Mouse (Mus musculus) cerebellum, adult 8-10 months (tissue): ENCODE results near the gene Cdh3.

Source experiments
- DNase-seq: peaks from one replicate; pipeline ENCODE4 v3.0.0; 2022

Cdh3 gene

DNA sequence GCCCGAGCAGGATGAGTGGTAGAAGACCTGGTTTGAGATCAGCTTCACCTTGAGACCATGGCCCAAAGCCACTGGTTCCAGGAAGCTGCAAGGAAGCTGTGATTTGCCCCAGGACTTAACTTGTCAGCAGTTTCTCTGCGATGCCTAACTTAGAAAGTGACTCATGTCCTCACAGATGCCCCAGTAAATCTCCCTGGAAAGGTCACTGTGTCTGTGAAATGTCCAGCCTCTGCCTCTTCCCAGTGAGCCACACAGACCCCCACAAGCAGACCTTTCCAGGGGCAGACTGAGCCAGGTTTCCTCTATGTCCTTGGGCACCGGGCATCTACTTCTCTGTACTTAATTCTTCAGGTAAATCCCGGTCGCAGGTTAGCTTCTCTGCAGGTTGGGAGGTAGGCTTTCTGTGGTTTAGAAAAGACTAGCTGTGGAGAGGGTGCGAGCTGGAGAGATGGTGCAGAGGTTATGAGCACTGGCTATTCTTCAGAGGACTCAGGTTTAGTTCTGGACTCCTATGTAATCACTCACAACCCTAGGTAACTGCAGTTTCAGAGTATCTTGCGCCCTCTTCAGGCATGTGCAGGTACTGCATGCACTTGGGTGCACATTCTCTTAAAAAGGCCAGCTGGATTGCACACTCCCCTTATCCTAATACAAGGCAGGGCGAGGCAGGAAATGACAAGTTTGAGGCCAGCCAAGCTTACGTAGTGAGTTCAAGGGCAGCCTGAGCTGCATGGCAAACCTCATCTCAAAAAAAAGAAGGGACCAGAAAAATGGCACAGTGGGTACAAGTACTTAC lies 16.7 kb downstream of the Cdh3 start:
- no peak for DNase-seq

DNA sequence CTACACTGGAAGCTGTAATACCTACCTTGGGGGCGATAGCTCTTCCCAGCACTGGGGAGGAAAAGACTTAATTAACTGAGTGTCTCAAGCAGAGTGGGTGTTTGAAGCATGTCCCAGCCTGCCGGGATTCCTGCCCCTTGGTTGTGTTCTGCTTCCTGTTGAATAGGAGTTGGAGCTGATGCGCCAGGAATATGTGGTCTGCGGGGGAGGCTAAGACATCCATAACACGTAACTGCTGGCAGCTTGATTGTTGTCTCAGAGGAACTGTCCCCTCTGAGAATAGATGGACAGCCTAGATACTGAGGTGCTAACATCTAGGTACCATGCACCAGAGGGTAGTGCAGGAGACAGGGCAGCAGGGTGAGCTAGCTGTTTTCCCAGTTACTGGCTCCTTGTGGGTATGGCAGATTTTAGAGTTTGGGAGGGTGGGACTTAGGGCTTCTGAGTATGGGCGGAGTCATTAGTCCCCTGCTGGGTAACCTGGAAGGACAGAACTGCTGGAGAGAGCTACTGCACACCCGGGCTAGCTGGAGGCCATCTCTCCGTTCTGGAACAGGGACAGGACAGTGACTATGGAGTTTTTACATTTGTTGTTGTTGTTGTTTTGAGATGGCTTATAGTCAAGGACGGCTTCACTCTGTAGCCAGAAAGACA lies 18.0 kb downstream of the Cdh3 start:
- DNase-seq, result no peak

DNA sequence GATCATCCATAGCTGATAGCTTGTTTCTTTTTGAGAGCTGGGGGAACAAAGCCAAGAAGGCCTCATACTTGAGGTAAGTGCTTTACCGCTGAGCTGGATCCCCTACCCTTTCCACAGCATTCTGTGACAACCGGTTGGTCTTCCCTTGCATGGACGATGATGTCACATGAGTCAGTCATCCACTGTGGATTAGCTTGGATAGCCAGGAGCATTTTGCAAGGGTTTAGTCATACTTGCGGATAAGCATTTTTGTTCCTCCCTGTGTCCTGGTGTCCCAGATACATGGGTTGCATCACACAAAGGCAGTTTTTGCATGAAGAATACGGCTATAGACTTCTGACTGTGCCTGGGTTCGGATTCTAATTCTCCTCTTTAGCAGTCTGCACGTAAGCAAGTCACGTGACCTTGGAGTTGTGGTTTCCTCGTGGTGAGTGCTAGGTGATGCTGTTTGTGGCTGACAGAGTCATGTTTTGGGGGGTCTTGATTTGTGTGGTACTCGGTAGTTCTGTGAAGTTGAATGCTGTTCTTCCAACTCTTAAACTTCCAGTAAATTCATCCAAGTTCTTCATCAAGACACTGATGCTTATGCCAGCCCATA lies 19.3 kb downstream of the Cdh3 start:
- no peak for DNase-seq

GRCm38 (mm10) chr8:106530566-106530965 lies 19.9 kb downstream of the Cdh3 start:
- DNase-seq, result no peak

DNA sequence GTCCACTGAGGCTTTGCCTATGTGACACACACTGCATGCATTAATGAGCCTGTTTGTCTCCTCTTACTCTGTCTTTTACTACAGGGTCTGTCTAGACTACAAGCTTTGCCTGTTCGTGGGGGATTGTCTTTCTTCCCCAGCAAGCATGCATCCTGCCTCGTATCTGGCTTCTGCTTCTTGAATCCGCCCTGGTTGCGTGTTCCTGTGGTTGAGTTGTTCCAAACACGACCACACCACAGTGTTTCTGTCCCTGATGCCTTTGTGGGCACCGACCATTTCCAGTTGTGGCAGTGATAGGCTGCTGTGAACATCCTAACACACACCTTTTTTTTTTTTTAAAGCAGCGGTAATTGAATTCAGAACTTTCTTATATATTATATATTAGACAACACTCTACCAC lies 23.0 kb downstream of the Cdh3 start:
- no peak for DNase-seq

DNA sequence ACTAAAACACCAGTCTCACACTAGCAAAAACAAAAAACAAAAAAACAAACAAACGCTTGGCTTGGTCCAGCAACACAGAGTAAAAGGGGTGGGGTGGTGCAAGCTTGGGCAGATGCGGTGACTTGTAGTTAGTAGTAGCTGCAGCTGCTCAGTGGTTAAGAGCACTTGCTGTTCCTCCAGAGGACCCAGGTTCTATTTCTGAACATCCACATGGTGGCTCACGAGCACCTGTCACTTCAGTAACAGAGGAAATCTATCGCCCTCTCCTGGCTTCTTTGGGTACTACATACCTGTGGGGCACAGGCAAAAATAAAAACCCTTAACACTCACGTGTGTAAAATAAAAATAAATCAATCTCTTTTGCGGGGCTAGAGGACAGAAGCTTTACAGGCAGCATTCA lies 23.8 kb downstream of the Cdh3 start:
- DNase-seq, result peak; percentile 24

GRCm38 (mm10) chr8:106535448-106535847 lies 24.8 kb downstream of the Cdh3 start:
- no peak for DNase-seq

- DNase-seq, result no peak
These were observed 28.5 kb downstream of the Cdh3 start for GRCm38 (mm10) chr8:106539193-106539592.

DNA sequence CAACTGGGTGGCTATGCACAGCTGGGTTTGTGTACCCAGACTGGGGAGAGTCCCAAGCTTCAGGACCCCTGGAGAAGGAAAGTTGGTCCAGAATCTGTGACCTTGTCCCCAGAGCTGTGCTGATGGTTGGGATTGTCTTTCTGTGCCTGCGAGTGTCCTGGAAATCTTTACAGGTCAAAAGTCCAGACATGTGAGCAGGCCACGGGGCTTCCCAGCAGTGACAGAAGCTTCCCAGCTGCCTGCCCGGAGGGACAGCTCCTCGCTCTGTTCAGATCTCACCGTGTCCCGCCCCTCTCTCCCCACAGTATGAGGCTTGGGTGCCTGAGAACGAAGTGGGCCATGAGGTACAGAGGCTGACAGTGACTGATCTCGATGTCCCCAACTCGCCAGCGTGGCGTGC lies 30.3 kb downstream of the Cdh3 start:
- no peak for DNase-seq

DNA sequence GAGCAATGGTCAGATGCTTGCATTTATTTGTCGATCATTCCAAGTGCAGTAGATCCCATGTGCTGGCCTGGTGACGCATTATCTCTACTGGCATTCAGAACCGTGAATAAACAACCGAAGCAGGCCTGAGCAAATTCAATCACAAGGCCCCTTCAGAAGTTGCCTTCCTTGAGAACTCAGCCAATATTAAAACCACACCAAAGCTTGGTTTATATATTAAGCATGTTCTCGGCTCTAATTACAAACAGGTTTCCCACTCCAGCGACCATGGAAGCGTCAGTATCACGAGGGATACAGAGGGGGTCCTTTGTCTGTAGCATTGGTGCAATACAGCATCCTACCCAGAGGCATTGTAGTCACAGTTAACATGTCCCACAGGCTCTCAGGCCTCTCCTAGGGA lies 32.4 kb downstream of the Cdh3 start:
- no peak for DNase-seq

DNA sequence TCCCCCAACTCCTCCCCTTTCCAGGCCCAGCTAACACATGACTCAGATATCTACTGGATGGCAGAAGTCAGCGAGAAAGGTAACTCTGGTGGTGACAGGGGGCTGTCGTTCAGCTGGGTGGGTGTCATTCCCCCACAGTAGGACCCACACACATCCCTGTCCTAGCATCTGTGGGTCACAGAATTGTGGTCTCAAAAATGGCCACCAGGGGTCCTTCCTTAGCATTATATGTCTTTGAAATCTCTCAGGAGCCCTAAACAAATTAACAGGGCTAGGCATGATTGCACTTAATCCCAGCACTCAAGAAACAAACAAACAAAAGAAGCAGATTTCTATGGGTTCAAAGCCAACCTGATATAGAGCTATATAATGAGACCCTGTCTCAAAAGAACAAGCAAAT lies 34.5 kb downstream of the Cdh3 start:
- DNase-seq, result no peak

DNA sequence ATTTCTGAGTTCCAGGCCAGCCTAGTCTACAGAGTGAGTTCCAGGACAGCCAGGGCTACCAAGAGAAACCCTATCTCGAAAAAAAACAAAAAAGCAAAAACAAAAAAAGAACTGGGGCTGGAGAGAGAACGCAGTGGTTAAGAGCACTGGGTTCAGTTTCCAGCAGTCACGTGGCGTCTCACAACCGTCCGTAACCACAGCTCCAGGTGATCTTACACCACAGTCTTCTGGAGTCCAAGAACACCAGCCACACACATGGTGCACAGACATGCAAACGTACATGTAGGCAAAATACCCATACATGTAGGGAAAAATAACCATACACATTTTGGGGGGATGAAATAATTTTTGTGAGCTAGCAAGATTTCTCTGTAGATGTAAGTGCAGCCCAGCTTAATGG lies 36.1 kb downstream of the Cdh3 start:
- DNase-seq, result no peak

- DNase-seq, result no peak
These were observed 37.8 kb downstream of the Cdh3 start for GRCm38 (mm10) chr8:106548366-106548936.

DNA sequence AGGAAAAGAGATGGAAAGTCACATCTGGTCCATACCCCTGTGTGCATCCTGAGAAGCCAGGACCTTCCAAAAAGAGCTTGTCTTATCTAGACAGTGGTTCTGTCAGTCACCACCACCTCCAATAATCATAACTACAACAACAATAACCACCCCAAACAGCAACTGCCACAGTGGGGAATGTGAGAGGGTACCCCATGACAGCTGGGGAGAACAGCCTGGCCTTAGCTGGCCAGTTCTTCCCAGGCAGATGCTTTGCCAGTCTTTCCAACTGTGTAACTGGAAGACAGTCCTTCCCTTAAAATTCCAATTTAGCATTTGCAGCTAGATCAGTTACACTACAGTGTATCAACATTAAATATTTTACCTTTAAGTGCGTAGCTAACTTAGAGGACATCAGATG lies 40.2 kb downstream of the Cdh3 start:
- DNase-seq, result no peak

- no peak for DNase-seq
These were observed 43.3 kb downstream of the Cdh3 start for GRCm38 (mm10) chr8:106554011-106554410.

DNA sequence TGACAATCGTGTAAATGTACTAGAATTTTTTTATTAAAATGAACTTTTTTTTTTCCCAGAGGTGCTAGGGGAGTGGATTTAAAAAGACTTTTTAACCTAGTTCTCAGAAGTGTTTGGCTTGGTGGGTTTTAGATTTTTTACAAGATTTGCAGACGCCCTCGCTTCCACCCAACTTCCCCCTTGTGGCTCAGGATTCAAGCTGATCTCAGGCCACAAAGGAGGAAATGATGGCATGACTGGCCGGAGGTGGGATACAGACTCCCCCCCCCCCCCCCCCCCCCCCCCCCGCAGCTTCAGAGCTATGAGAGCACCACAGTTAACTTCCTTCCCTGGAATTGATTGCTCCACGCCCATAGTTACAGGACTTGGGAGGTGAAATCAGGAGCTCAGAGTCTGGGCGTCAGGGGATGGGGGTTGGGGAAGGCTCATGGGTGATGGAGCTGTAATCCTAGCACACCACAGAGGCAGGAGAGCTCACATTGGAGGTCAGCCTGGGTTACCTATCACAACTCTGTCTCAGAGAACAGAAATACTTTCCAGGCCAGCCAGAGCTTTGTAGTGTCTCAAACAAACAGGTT lies 45.5 kb downstream of the Cdh3 start:
- DNase-seq, result no peak

GRCm38 (mm10) chr8:106559844-106560243 lies 49.2 kb downstream of the Cdh3 start:
- no peak for DNase-seq

- DNase-seq, result peak; percentile 13
These were observed 50.6 kb downstream of the Cdh3 start for GRCm38 (mm10) chr8:106561097-106561865.

GRCm38 (mm10) chr8:106563691-106564182 lies 53.0 kb downstream of the Cdh3 start:
- no peak for DNase-seq

DNA sequence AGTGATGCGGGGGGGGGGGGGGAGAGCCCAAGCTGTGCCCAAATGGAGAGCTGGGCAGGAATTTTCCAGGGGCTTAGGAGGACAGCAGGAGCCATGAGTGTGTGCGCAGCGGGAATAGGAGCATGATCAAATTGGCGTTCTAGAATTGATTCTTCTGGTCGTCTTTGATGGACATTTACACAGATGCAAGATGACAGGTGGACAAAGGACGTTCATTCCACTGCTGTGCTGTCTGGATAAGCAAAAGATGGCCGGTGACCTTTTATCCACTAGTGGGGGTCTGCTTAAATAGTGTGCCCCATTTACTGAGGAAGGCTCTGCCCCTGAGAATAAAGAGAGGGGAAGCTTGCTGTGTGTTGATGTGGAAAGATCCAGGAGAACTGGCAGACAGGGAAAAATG lies 58.3 kb downstream of the Cdh3 start:
- DNase-seq, result no peak

DNA sequence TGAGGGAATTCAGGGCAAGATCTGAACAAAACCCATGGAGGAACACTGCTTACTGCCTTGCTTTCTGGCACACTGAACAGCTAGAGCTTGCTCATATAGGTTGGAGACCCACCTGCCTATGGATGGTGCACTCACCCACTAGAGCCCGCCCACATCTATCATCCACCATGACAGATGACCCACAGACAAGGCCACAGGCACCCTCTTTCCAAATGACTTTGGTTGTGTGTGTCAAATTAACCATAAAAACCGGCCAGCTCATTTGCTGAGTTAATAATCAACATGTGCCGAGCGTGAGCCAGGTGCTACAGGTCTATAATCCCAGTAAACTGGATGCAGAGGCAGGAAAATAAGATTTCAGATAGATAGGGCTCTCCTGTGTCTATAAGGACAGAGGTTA lies 59.7 kb downstream of the Cdh3 start:
- DNase-seq, result no peak

DNA sequence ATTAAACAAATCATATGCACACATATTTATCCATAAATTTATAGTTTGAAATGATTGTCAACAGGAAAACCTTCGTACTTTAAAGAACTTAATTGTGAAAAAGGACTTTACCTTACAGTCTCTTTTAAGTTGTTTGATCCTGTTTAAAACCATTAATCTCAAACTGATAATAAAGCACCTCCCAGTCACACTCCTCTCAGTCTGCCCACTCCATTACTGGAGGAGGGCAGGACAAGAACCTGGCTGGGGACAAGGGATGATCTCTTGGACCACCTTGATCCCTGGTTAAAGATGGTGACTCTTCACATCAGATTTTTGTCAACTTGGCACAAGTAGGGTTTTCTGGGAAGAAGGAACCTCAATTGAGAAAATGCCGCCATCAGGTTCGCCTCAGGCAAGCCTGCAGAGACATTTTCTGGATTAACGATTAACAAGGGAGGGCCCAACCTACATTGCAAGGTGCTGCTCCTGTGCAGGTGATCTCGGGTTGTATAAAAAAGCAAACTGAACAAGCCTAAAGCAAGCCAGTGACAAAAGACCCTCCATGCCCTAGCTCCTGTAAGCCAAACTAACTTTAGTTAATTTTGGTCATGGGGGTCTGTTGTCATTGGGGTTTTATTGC lies 61.0 kb downstream of the Cdh3 start:
- DNase-seq, result no peak
